8 mouse cellular contexts compared by ENCODE assay signal in the genomic region with DNA sequence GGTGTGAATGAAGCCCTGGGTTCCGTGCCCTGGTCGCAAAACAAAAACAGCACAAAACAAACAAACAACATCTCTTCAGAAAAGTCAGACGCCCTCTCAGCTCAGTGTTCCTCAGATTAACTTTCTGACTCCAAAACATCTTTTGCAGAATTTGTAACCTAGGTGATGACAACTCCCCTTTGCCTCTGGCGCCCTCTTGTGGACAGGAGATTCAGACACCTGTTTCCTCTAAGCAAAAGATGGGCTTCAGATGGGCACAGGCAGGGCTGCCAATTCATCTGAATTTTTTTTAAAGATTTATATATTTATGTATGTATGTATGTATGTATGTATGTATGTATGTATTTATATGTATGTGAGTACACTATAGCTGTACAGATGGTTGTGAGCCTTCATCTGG. TPM values are rescaled to one million over a fixed set of nuclear protein-coding genes. Genes with fewer than 3 reads are reported as not detected.
DNase-seq lines count a peak whose midpoint lies in the region; TF ChIP-seq lines count a peak whose summit lies in the region.

No protein-coding gene starts in this region.

- 41% methylated on average over 4 of the region's 4 CpGs for WGBS in heart, embryonic 10.5 days

- intact Hi-C loops in left cerebral cortex, postnatal 14 days (cut with DNase I), result loop anchor here (2.0 to 10.0 kb wide), 2 partner anchors 106 to 218 kb away; no protein-coding TSS in a partner anchor

- no peaks in the 10 kb centered on the region for H3K9me3 ChIP-seq in ES-E14 (ENCODE audit: control insufficient read depth, insufficient read depth, low read depth, low read length)
- H3K9me3 ChIP-seq in heart, embryonic 10.5 days, result no peaks in the 10 kb centered on the region

- H3K27me3 ChIP-seq in heart, embryonic 10.5 days (ENCODE audit: insufficient read depth, poor library complexity, severe bottlenecking), result no peaks in the 10 kb centered on the region

- H3K4me1 ChIP-seq in ES-E14 (ENCODE audit: control insufficient read depth in 2 of 2, insufficient read depth in 2 of 2, low read length in 2 of 2, poor library complexity in 1 of 2), result no peaks in the 10 kb centered on the region
- peaks cover 10% of the 10 kb centered on the region for H3K4me1 ChIP-seq in heart, embryonic 10.5 days

- peak; percentile 85 for DNase-seq in gastrocnemius, adult 18-20 months (ENCODE audit: low spot score)
- DNase-seq in gastrocnemius, postnatal 25 days, result no peak
- peak; percentile 68 for DNase-seq in ES-E14 (ENCODE audit: low read depth, low spot score)
- peak; percentile 85 for DNase-seq in cerebellum, adult 9-10 months
- DNase-seq in heart, embryonic 10.5 days (ENCODE audit: low spot score), result peak; percentile 88
- peak; percentile 68 to 77 for DNase-seq in left cerebral cortex, postnatal 14 days (ENCODE audit: low spot score in 2 of 2)
- peak; percentile 81 for DNase-seq in ovary, postnatal 14 days (ENCODE audit: low spot score)
- DNase-seq in thymus, postnatal 10 days (ENCODE audit: low spot score in 2 of 2), result peak; percentile 53 to 89

- no peak overlapping the region for H3K27ac ChIP-seq in ES-E14 (ENCODE audit: insufficient read depth, low read depth, low read length, poor library complexity, severe bottlenecking)
- no peak overlapping the region for H3K27ac ChIP-seq in heart, embryonic 10.5 days

- no peak overlapping the region for H3K4me3 ChIP-seq in ES-E14 (ENCODE audit: insufficient read depth in 1 of 2, low read depth in 1 of 2, low read length in 2 of 2, poor library complexity in 1 of 2, severe bottlenecking in 1 of 2)
- H3K4me3 ChIP-seq in heart, embryonic 10.5 days, result no peak overlapping the region

- peaks cover 10% of the 10 kb centered on the region for H3K36me3 ChIP-seq in ES-E14 (ENCODE audit: control insufficient read depth, insufficient read depth, low read length, poor library complexity, severe bottlenecking)
- H3K36me3 ChIP-seq in heart, embryonic 10.5 days, result peaks cover 78% of the 10 kb centered on the region

- H3K9ac ChIP-seq in ES-E14 (ENCODE audit: insufficient read depth, low read depth, low read length, poor library complexity, severe bottlenecking), result no peak overlapping the region

- in situ Hi-C loops in ES-E14 (cut with MboI; ENCODE audit: low sequenced_read_pairs in 2 of 2, unreplicated experiment in 2 of 2), result loop anchor here in 1 of 2 experiments (10.0 kb wide), 1 partner anchor 98 kb away; no protein-coding TSS in a partner anchor

TF ChIP-seq in ES-E14, 5 proteins besides CTCF, POLR2A, EP300 and RAD21:
- no peak for TF ChIP-seq HCFC1 (IDR thresholded peaks at IDR 0.05; ENCODE audit: borderline replicate concordance, insufficient read depth, low read length)
- TF ChIP-seq ZC3H11A (IDR thresholded peaks at IDR 0.05; ENCODE audit: borderline replicate concordance, low read depth, low read length), result peak; percentile 35; the same call in 1 of the 2 replicates
- no peak for TF ChIP-seq ZNF384 (IDR thresholded peaks at IDR 0.05; ENCODE audit: low read depth, low read length)
- TF ChIP-seq CHD2 (IDR thresholded peaks at IDR 0.05; ENCODE audit: low read depth, low read length), result no peak
- no peak for TF ChIP-seq MAFK (IDR thresholded peaks at IDR 0.05; ENCODE audit: insufficient read depth, low read depth, low read length)

RNA-seq across cellular contexts. Expression of a gene that starts 40.0 kb away (rescaled TPM):
- 100 to 1,000 TPM; 115 to 117 TPM for total RNA-seq in gastrocnemius, adult 18-20 months (2021)
- total RNA-seq in gastrocnemius, postnatal 25 days (2021), result 10 to 100 TPM; 93.1 to 94.8 TPM
- total RNA-seq in ES-E14 (2012; rRNA removed), result 18.7 and 31.4 TPM in 2 replicates
- 29.0 and 35.3 TPM in 2 replicates for polyA plus RNA-seq in heart, embryonic 10.5 days (2016; fragmentation: Nextera tagmentation; extraction: Ambion mirVana)
- total RNA-seq in left cerebral cortex, postnatal 14 days (2021), result 100 to 1,000 TPM; 199 TPM
